Mouse (Mus musculus): ENCODE measurements at regions not wholly inside any gene's neighbourhood (a gene's known extent, or its start where the extent isn't known, plus 50 kb on each side); places are given as distances from the start of the nearest gene placed in this dataset.

GRCm38 (mm10) chr1:64319155-64319582 lies 197.1 kb upstream of the Klf7 start:
- no peak for TF ChIP-seq CTCF (IDR thresholded peaks at IDR 0.05; ENCODE audit: insufficient read depth, low read depth, low read length)
- no peak for TF ChIP-seq POLR2A (IDR thresholded peaks at IDR 0.05; ENCODE audit: insufficient read depth, low read depth, low read length)
